Mouse (Mus musculus) hindbrain, embryonic 11.5 days (tissue): ENCODE results near the gene Trim23. TPM values are rescaled to one million over a fixed set of nuclear protein-coding genes. Genes with fewer than 3 reads are reported as not detected.
"Not testable (repeated sequence)": the region's sequence is repeated elsewhere in the genome, so short reads cannot be mapped to it uniquely, and the experiment has no call there.

Experiments used
- ATAC-seq: fragments of 200-750 bp; cut with Nextera tagmentation; 2 replicates; pipeline ENCODE4 v1.8.0; 2017; ENCODE audit warnings: mild to moderate bottlenecking, moderate TSS enrichment, moderate library complexity; ENCODE audit not compliant: low FRiP score
- DNase-seq: peaks from one replicate; pipeline ENCODE4 v3.0.0-alpha.2; 2015; ENCODE audit warnings: low spot score
- H3K27ac ChIP-seq: fragments of 300-500 bp; sonication (generic); 2 replicates; pipeline ENCODE4 v1.5.1; 2014; ENCODE audit warnings: mild to moderate bottlenecking, low read depth, low read length
- H3K27me3 ChIP-seq: fragments of 300-500 bp; sonication (generic); 2 replicates; pipeline ENCODE4 v1.6.1; 2014; ENCODE audit warnings: mild to moderate bottlenecking, low read length, moderate library complexity, mixed read lengths; ENCODE audit not compliant: control insufficient read depth, insufficient read depth
- H3K36me3 ChIP-seq: fragments of 300-500 bp; sonication (generic); 2 replicates; pipeline ENCODE4 v1.6.1; 2014; ENCODE audit warnings: mild to moderate bottlenecking, low read length, moderate library complexity, mixed read lengths; ENCODE audit not compliant: control insufficient read depth, insufficient read depth
- H3K4me1 ChIP-seq: fragments of 300-500 bp; sonication (generic); replicated peaks from 2 replicates; pipeline ENCODE4 v1.6.1; 2014; ENCODE audit warnings: low read length, mixed read lengths; ENCODE audit not compliant: control insufficient read depth, insufficient read depth
- H3K4me2 ChIP-seq: fragments of 300-500 bp; sonication (generic); replicated peaks from 2 replicates; pipeline ENCODE4 v1.6.1; 2014; ENCODE audit warnings: mild to moderate bottlenecking, low read depth, low read length
- H3K4me3 ChIP-seq: fragments of 300-500 bp; sonication (generic); 2 replicates; pipeline ENCODE4 v1.5.1; 2014; ENCODE audit warnings: low read depth, low read length
- H3K9ac ChIP-seq: fragments of 300-500 bp; sonication (generic); 2 replicates; pipeline ENCODE4 v1.6.1; 2014; ENCODE audit warnings: low read depth, low read length
- H3K9me3 ChIP-seq: fragments of 300-500 bp; sonication (generic); 2 replicates; pipeline ENCODE4 v1.6.1; 2016; ENCODE audit warnings: low read length; ENCODE audit not compliant: control insufficient read depth
- WGBS: fragments of 180-500 bp; shearing (Covaris S2); extraction: QIAGEN DNeasy Blood & Tissue Kit; methylation state at CpG from one replicate; pipeline ENCODE4 v1.1.7; 2014; 5-methylcytosine and 5-hydroxymethylcytosine counted together
- polyA plus RNA-seq: library from polyadenylated mRNA; unstranded; fragments of >200 nt; fragmentation: Nextera tagmentation; extraction: Ambion mirVana; gene quantifications from 2 replicates; pipeline ENCODE4 v1.2.1, GENCODE M21; 2014

Trim23 gene
- polyA plus RNA-seq, 1 experiment from 2014 or later, result 28.7 TPM

- Histone ChIP-seq H3K9me3 (no peaks in the 10 kb centered on the region), H3K27ac (no peak overlapping the region), H3K36me3 (no peaks in the 10 kb centered on the region), H3K4me3 (no peak overlapping the region), H3K9ac (no peak overlapping the region), H3K4me2 (no peak overlapping the region), H3K27me3 (no peaks in the 10 kb centered on the region), H3K4me1 (no peaks in the 10 kb centered on the region)
- ATAC-seq (no peak), DNase-seq (no peak)
- 98% methylated on average over 1 of the region's 1 CpGs for WGBS
These were observed 22.9 kb upstream of the Trim23 start for GRCm38 (mm10) chr13:104155686-104156085.

- ATAC-seq, result no peak
- peaks cover 6% of the 10 kb centered on the region; the same call in 1 of the 2 replicates for H3K36me3 ChIP-seq
- DNase-seq, result no peak
- no peaks in the 10 kb centered on the region for H3K27me3 ChIP-seq
- H3K4me2 ChIP-seq, result no peak overlapping the region
- 96% methylated on average over 5 of the region's 5 CpGs for WGBS
- no peak overlapping the region for H3K27ac ChIP-seq
- no peak overlapping the region for H3K4me3 ChIP-seq
- H3K9me3 ChIP-seq, result no peaks in the 10 kb centered on the region
- H3K9ac ChIP-seq, result no peak overlapping the region
- H3K4me1 ChIP-seq, result no peaks in the 10 kb centered on the region
These were observed 6.9 kb upstream of the Trim23 start for GRCm38 (mm10) chr13:104171711-104172110.

GRCm38 (mm10) chr13:104172498-104172897 lies 6.1 kb upstream of the Trim23 start:
- Histone ChIP-seq H3K9ac (no peak overlapping the region), H3K36me3 (peaks cover 6% of the 10 kb centered on the region; the same call in 1 of the 2 replicates), H3K4me3 (no peak overlapping the region), H3K9me3 (no peaks in the 10 kb centered on the region), H3K4me1 (no peaks in the 10 kb centered on the region), H3K4me2 (no peak overlapping the region), H3K27me3 (no peaks in the 10 kb centered on the region), H3K27ac (no peak overlapping the region)
- DNase-seq, result no peak
- no peak for ATAC-seq

GRCm38 (mm10) chr13:104176874-104177273 lies 1.7 kb upstream of the Trim23 start:
- H3K4me3 ChIP-seq, result peak overlapping the region; percentile 22
- no peaks in the 10 kb centered on the region for H3K27me3 ChIP-seq
- H3K4me2 ChIP-seq, result peak overlapping the region; percentile 36
- no peak overlapping the region for H3K27ac ChIP-seq
- H3K9ac ChIP-seq, result no peak overlapping the region
- H3K36me3 ChIP-seq, result no peaks in the 10 kb centered on the region
- 83% methylated on average over 3 of the region's 3 CpGs for WGBS
- DNase-seq (no peak), ATAC-seq (no peak)
- no peaks in the 10 kb centered on the region for H3K9me3 ChIP-seq
- H3K4me1 ChIP-seq, result no peaks in the 10 kb centered on the region

- H3K4me1 ChIP-seq, result no peaks in the 10 kb centered on the region
- peak within 1 kb of the TSS; percentile 62 for H3K4me2 ChIP-seq
- H3K9ac ChIP-seq, result peak within 1 kb of the TSS; percentile 79
- DNase-seq (peak; percentile 87), ATAC-seq (peak; percentile 93)
- H3K27me3 ChIP-seq, result no peaks in the 10 kb centered on the region
- peak within 1 kb of the TSS; percentile 78 for H3K4me3 ChIP-seq
- H3K27ac ChIP-seq, result peak within 1 kb of the TSS; percentile 65; the same call in 1 of the 2 replicates
- H3K36me3 ChIP-seq, result no peaks in the 10 kb centered on the region
- WGBS, result under 1% methylated on average over 32 of the region's 32 CpGs
- H3K9me3 ChIP-seq, result no peaks in the 10 kb centered on the region
These were observed 574 bp upstream of the Trim23 start, which contains the start of gene Trappc13 for GRCm38 (mm10) chr13:104177796-104178649. Gene Trappc13 (minus strand): TSS chr13:104178469.

- DNase-seq (no peak), ATAC-seq (peak; percentile 2; the same call in 1 of the 2 replicates)
- Histone ChIP-seq H3K4me1 (no peaks in the 10 kb centered on the region), H3K27ac (peak overlapping the region; percentile 61; the same call in 1 of the 2 replicates), H3K9ac (peak overlapping the region; percentile 79), H3K9me3 (no peaks in the 10 kb centered on the region), H3K27me3 (no peaks in the 10 kb centered on the region), H3K4me3 (peak overlapping the region; percentile 78), H3K4me2 (peak overlapping the region; percentile 62), H3K36me3 (no peaks in the 10 kb centered on the region)
- WGBS, result 23% methylated on average over 13 of the region's 13 CpGs
These were observed 735 bp downstream of the Trim23 start for GRCm38 (mm10) chr13:104179176-104179888.

GRCm38 (mm10) chr13:104187357-104187756 lies 8.8 kb downstream of the Trim23 start:
- ATAC-seq, result no peak
- H3K9ac ChIP-seq, result no peak overlapping the region
- no peaks in the 10 kb centered on the region for H3K27me3 ChIP-seq
- no peaks in the 10 kb centered on the region for H3K9me3 ChIP-seq
- no peak overlapping the region for H3K27ac ChIP-seq
- no peaks in the 10 kb centered on the region for H3K36me3 ChIP-seq
- no peak for DNase-seq
- H3K4me2 ChIP-seq, result no peak overlapping the region
- no peak overlapping the region for H3K4me3 ChIP-seq
- H3K4me1 ChIP-seq, result no peaks in the 10 kb centered on the region
- 90% methylated on average over 4 of the region's 4 CpGs for WGBS

GRCm38 (mm10) chr13:104195891-104196290 lies 17.3 kb downstream of the Trim23 start:
- not testable (repeated sequence) for H3K9ac ChIP-seq, H3K27me3 ChIP-seq, H3K36me3 ChIP-seq, DNase-seq, ATAC-seq, H3K27ac ChIP-seq, H3K4me2 ChIP-seq, H3K9me3 ChIP-seq, H3K4me1 ChIP-seq, H3K4me3 ChIP-seq
